Mouse (Mus musculus): ENCODE measurements around the gene Adgre5. TPM values are rescaled to one million over a fixed set of nuclear protein-coding genes. Genes with fewer than 3 reads are reported as not detected.

Adgre5 gene
- polyA plus RNA-seq, 1 experiment from 2014 or later: 24.2 TPM

DNA sequence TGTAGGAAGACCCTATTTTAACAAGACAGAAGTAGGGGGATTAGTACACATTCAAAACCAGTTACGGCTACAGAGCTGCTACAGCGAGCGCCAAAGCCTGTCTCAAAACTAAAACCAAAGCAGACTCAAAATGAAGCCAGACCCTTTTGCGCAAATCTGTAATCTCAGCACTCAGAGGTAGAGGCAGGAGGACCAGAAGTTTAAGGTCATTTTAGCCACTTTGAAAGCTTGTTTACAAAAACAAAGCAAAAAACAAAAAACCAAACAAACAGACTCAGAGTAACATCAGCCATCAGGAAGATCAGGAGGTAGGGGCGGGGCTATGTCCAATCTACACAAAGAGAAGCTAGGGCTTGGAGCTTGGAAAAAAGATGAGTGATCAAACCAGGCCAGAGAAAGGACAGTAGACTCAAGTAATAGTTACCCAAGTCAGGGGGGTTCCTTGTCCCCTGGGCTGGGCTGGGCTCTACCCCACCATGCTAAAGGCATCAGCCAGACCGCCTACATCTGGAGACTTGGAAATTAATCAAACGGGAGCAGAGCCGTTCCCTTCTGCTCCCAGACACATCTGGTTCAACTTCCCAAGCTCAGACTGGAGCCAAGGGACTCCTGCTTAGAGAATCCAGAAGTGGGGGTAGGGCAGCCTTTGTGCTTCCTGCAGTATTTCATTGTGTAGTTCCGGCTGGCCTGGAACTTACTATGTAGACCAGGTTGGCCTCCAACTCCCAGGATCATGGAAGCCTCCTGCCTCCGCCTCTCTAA lies 2.0 kb downstream of the Adgre5 start:
- ATAC-seq (ENCODE audit: insufficient number of reproducible peaks, insufficient read depth, low FRiP score, low TSS enrichment, low read depth): peak; percentile 39; the same call in 1 of the 2 replicates
- Histone ChIP-seq H3K36me3 (no peaks in the 10 kb centered on the region), H3K9ac (replicated peaks) (no peak overlapping the region), H3K4me3 (replicated peaks) (peak overlapping the region; percentile 3; the same call in 1 of the 2 replicates), H3K4me1 (replicated peaks) (peaks cover 35% of the 10 kb centered on the region), H3K27me3 (peaks cover 6% of the 10 kb centered on the region; the same call in 1 of the 2 replicates), H3K9me3 (peaks cover 3% of the 10 kb centered on the region; the same call in 1 of the 2 replicates), H3K27ac (peak overlapping the region; percentile 86), H3K4me2 (peak overlapping the region; percentile 93)
- 46% methylated on average over 10 of the region's 10 CpGs for WGBS

DNA sequence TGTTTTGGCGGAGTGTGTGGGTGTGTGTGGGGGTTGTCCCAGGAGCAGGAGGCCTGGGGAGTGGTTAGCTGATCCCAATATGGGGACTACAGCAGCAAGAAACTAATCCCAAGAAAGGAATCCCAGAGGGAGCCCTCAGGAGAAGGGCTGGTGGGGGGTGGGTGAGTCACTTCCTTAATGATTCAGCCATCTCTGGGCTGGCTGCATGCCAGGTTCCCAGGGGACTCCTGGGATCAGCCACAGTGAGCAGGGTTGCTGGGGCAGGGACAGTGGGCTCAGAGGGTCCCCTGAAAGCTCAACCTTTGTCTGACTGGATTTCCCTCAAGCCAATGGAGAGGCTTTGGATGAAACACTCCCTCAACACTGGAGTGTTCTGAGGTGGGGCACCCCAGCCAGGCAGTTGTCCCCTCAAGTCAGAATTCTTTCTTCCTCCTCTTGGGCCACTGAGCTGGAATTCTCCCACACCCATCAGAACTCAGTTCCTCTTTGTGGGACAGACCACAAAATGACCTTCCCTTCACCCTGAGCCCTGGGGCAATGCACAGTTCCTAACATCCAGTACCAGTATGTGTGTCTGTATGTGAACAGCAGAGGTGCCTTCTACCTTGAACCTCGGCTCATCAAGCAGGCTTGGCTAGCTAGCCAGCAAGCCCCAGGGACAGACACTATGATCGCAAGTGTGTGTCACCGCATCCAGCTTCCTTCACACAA lies 3.1 kb downstream of the Adgre5 start:
- peaks cover 35% of the 10 kb centered on the region for H3K4me1 ChIP-seq (replicated peaks)
- H3K27me3 ChIP-seq: peaks cover 6% of the 10 kb centered on the region; the same call in 1 of the 2 replicates
- no peaks in the 10 kb centered on the region for H3K36me3 ChIP-seq
- no peak overlapping the region for H3K9ac ChIP-seq (replicated peaks)
- no peak for ATAC-seq (ENCODE audit: insufficient number of reproducible peaks, insufficient read depth, low FRiP score, low TSS enrichment, low read depth)
- 78% methylated on average over 4 of the region's 4 CpGs for WGBS
- H3K27ac ChIP-seq: peak overlapping the region; percentile 86
- peaks cover 3% of the 10 kb centered on the region; the same call in 1 of the 2 replicates for H3K9me3 ChIP-seq
- 0 out of 2 replicates have a peak overlapping the region, but pooled peaks have one; percentile 93 for H3K4me2 ChIP-seq
- no peak overlapping the region for H3K4me3 ChIP-seq (replicated peaks)

DNA sequence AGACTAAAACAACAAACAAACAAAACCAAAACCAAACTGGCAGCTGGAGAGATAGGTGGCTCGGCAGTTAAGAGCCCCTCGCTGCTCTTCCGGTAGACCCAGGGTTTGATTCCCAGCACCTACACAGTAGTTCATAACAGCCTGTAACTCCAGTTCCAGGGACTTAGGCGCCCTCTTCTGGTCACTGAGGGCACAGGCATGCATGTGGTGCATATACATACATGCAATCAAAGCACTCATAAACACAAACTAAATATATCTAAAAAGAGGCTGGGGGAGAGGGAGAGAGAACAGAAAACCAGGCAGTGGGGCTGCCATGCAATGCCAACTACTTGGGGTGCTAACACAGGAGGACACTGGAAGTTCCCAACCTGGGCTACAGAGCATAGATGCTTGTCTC lies 3.8 kb downstream of the Adgre5 start:
- Histone ChIP-seq H3K9ac (replicated peaks) (no peak overlapping the region), H3K9me3 (peaks cover 3% of the 10 kb centered on the region; the same call in 1 of the 2 replicates), H3K4me3 (replicated peaks) (no peak overlapping the region), H3K36me3 (no peaks in the 10 kb centered on the region), H3K27me3 (peaks cover 6% of the 10 kb centered on the region; the same call in 1 of the 2 replicates), H3K27ac (peak overlapping the region; percentile 86; the same call in 1 of the 2 replicates), H3K4me2 (no peak overlapping the region), H3K4me1 (replicated peaks) (peaks cover 35% of the 10 kb centered on the region)
- no peak for ATAC-seq (ENCODE audit: insufficient number of reproducible peaks, insufficient read depth, low FRiP score, low TSS enrichment, low read depth)
- WGBS: 86% methylated on average over 4 of the region's 4 CpGs

DNA sequence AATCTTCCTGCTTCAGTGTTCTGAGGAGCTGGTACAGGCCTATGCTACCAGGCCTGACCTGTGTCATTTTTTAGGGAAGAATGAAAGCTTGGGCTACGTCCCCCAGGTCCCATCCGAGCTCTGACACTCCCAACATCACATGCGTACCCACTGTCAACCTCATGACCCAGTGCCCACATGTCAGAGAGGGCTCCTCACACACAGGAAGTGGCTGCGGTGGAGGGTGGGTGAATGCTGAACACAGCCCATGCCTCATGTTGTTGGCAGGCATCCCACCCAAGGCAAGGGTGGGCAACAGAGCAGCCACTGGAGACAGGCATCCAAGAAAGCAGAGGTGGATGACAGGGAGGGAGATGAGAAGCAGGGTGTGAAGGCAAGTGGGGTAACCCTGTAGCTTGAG lies 4.4 kb downstream of the Adgre5 start:
- no peak for ATAC-seq (ENCODE audit: insufficient number of reproducible peaks, insufficient read depth, low FRiP score, low TSS enrichment, low read depth)
- peaks cover 5% of the 10 kb centered on the region; the same call in 1 of the 2 replicates for H3K27me3 ChIP-seq
- no peak overlapping the region for H3K4me3 ChIP-seq (replicated peaks)
- no peak overlapping the region for H3K27ac ChIP-seq
- H3K9me3 ChIP-seq: peaks cover 3% of the 10 kb centered on the region; the same call in 1 of the 2 replicates
- WGBS: 93% methylated on average over 4 of the region's 4 CpGs
- H3K36me3 ChIP-seq: peaks cover 6% of the 10 kb centered on the region; the same call in 1 of the 2 replicates
- H3K4me1 ChIP-seq (replicated peaks): peaks cover 35% of the 10 kb centered on the region
- H3K4me2 ChIP-seq: no peak overlapping the region
- H3K9ac ChIP-seq (replicated peaks): no peak overlapping the region

DNA sequence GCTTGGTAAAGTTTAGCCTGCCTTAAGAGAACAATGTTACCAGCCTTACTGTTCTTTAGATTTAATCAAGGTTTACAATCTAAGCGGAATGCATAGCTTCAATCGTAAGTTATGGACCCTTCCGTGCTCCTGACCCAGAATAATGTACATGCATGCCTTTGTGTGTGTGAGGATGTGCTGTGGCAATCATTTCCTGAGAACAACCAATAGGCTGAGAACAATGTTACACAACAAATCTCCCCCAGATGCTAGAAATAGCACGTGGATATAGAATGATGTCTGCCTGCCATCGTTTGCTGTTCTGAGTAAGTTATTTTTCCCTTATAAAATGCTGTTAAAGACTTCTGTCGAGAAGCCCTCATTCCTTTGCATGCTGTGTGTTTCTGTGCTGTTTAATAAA lies 8.2 kb downstream of the Adgre5 start:
- Histone ChIP-seq H3K27me3 (no peaks in the 10 kb centered on the region), H3K36me3 (peaks cover 33% of the 10 kb centered on the region), H3K4me3 (replicated peaks) (no peak overlapping the region), H3K27ac (no peak overlapping the region), H3K9me3 (peaks cover 3% of the 10 kb centered on the region; the same call in 1 of the 2 replicates), H3K4me1 (replicated peaks) (peaks cover 8% of the 10 kb centered on the region), H3K9ac (replicated peaks) (no peak overlapping the region), H3K4me2 (no peak overlapping the region)
- no peak for ATAC-seq (ENCODE audit: insufficient number of reproducible peaks, insufficient read depth, low FRiP score, low TSS enrichment, low read depth)
- 85% methylated on average over 6 of the region's 6 CpGs for WGBS

DNA sequence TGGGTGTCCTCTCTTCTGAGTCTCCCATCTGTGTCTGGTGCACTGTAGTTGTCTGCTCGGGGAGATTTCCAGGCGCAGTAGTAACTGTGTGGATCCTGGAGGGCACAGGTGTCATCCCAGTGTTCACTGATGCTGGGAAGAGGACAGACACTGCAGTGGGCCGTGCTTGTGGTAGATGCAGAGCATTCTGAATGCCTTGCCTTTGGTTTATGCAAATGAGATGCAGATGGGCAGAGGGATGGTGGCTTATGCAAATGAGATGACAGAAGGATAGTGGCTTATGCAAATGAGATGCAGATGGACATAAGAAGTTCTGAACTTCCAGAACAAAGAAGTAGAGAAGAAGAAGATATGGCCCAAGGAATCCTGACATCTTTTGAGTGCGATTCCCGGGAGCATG lies 9.2 kb downstream of the Adgre5 start:
- no peak for ATAC-seq (ENCODE audit: insufficient number of reproducible peaks, insufficient read depth, low FRiP score, low TSS enrichment, low read depth)
- peaks cover 37% of the 10 kb centered on the region for H3K36me3 ChIP-seq
- 73% methylated on average over 5 of the region's 5 CpGs for WGBS

DNA sequence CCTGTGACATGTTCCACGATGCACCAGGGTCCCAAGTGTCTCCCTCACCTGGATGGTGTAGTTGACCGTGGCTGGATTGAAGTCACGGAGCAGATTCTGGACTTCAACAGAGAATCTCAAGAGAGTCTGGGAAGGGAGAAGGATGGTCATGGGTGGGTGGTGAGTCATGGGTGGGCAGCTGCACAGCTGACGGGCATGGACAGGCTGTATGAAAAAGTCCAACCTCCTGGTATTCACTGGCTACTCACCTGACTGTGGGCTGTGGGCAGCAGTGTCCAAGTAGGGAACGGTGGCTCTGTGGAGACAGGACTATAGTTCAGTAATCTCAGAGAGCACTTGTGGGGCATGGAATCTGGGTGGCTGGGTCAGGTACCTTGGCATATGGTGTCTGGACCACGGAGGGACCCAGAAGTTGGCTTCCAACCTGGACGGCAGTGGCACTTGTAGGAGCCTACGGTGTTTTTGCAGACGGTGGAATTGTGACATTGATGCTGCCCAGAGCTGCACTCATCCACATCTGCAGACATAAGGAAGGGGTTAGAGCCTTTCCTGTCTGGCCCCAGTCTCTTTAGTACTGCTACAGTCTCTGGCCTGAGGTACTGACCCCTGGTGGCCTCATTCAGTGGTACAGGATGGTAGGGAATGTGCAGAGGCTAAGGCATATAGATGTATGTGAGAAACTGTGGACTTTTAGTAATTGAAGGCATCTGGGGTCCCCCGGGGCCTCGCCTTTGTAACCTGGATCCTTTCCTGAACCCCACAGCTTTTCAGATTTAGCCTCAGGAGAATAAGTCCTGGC lies 11.9 kb downstream of the Adgre5 start:
- Histone ChIP-seq H3K4me3 (replicated peaks) (no peak overlapping the region), H3K4me2 (no peak overlapping the region), H3K27me3 (no peaks in the 10 kb centered on the region), H3K36me3 (peaks cover 60% of the 10 kb centered on the region), H3K9ac (replicated peaks) (no peak overlapping the region), H3K9me3 (no peaks in the 10 kb centered on the region), H3K27ac (no peak overlapping the region), H3K4me1 (replicated peaks) (0 out of 2 replicates have a peak, but pooled peaks cover 3% of the 10 kb centered on the region)
- no peak for ATAC-seq (ENCODE audit: insufficient number of reproducible peaks, insufficient read depth, low FRiP score, low TSS enrichment, low read depth)
- 66% methylated on average over 11 of the region's 11 CpGs for WGBS

More for the DNA sequence above, 9.2 kb downstream of the Adgre5 start:
- Histone ChIP-seq H3K4me2 (no peak overlapping the region), H3K9ac (replicated peaks) (no peak overlapping the region), H3K27ac (no peak overlapping the region), H3K9me3 (no peaks in the 10 kb centered on the region), H3K27me3 (no peaks in the 10 kb centered on the region), H3K4me3 (replicated peaks) (no peak overlapping the region), H3K4me1 (replicated peaks) (0 out of 2 replicates have a peak, but pooled peaks cover 3% of the 10 kb centered on the region)

DNA sequence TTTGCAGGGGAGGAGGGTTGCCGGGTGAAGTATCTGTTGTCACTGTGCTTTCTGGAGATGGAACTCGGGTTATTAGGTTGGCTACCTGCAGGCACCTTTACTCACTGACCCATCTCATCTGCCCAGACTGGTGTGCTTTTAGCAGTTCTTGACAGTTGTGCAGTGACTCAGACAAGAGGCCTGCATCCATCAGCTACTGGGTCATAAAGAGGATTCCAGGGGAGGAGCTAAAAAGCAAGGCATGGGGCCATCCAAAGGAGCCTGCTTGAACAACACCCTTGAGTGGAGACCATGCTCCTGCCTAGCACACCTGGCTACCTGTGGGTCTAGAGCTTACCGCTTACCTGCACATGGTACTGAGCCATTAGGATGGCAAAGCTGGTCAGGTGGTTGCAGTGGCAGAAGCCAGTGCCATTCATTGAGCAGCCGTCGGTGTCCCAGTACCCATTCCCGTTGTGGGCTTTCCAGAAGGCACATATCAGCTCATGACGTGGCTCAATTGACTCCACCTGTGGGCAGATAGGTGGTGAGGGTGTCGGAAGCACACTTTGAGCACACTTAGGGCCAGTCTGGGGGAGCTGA lies 15.5 kb downstream of the Adgre5 start:
- no peak overlapping the region for H3K27ac ChIP-seq
- H3K4me1 ChIP-seq (replicated peaks): 0 out of 2 replicates have a peak, but pooled peaks cover 3% of the 10 kb centered on the region
- H3K36me3 ChIP-seq: peaks cover 80% of the 10 kb centered on the region
- H3K4me3 ChIP-seq (replicated peaks): no peak overlapping the region
- H3K9me3 ChIP-seq: no peaks in the 10 kb centered on the region
- H3K4me2 ChIP-seq: no peak overlapping the region
- no peaks in the 10 kb centered on the region for H3K27me3 ChIP-seq
- no peak for ATAC-seq (ENCODE audit: insufficient number of reproducible peaks, insufficient read depth, low FRiP score, low TSS enrichment, low read depth)
- no peak overlapping the region for H3K9ac ChIP-seq (replicated peaks)
- 91% methylated on average over 8 of the region's 8 CpGs for WGBS

DNA sequence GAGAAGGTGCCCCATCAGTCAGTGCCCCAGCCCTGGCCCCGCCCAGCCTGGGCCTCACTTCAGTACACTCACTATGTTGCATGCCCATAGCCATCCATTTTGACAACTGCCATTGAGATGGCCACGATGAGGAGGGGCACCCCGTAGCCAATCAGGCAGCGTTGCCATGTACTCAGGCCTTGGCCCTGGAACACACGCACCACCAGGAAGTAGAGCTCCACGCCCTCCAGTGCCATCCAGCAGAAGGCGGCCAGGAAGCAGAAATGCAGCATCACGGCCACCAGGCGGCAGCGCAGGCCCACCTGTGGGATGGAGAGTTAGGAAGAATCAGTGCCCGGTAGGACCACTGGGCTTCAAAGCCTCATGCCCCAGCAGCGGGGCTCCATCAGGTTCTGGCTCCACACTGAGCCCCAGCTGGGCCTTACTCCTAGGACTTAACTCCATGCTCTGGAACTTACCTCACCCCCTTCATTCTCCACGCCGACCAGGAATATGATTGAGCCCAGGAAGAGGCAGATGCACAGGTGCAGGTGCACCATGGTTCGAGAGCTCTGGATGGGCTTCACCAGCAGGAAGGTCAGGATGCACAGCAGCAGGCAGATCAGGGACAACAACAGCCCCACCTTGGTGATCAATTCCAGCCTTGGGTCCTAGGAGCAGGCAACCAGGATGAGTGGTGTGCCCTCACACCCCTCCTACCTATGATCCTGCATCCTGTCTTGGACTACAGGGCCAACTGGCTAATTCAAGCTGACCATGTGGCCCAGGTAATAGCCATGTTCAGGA lies 16.2 kb downstream of the Adgre5 start:
- H3K4me2 ChIP-seq: no peak overlapping the region
- H3K36me3 ChIP-seq: peaks cover 83% of the 10 kb centered on the region
- H3K9me3 ChIP-seq: no peaks in the 10 kb centered on the region
- 0 out of 2 replicates have a peak, but pooled peaks have one; percentile 52 for ATAC-seq (ENCODE audit: insufficient number of reproducible peaks, insufficient read depth, low FRiP score, low TSS enrichment, low read depth)
- H3K4me1 ChIP-seq (replicated peaks): 0 out of 2 replicates have a peak, but pooled peaks cover 3% of the 10 kb centered on the region
- no peak overlapping the region for H3K27ac ChIP-seq
- 50% methylated on average over 15 of the region's 15 CpGs for WGBS
- no peaks in the 10 kb centered on the region for H3K27me3 ChIP-seq
- no peak overlapping the region for H3K9ac ChIP-seq (replicated peaks)
- no peak overlapping the region for H3K4me3 ChIP-seq (replicated peaks)

Measured in limb, embryonic 12.5 days (tissue).